Mouse (Mus musculus): ENCODE results near the gene Ppig. TPM values are rescaled to one million over a fixed set of nuclear protein-coding genes. Genes with fewer than 3 reads are reported as not detected.

Gene Ppig
- 0.13 and 0.30 TPM in 2 replicates for polyA plus RNA-seq (2012; rRNA removed; ENCODE audit: low replicate concordance)

DNA sequence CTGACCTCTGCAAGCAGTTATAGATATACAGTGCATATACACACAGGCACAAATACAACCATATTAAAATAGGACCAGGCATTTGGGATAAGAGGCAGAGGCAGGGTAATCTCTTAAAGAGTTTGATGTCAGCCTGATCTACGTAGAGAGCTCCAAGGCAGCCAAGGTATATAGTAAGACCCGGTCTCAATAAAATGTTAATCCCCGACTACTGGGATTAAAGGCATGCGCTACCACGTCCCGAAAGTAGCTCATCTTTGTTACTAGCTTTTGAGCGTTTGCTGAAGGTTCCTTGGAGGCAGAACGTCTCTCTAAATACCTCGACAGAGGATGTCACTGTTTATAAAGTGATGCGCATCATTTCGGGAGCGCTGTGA lies at the start of gene Ppig:
Gene Ppig, plus strand, starts transcription at position 273 of the 377 bp plus-strand sequence.

DNA sequence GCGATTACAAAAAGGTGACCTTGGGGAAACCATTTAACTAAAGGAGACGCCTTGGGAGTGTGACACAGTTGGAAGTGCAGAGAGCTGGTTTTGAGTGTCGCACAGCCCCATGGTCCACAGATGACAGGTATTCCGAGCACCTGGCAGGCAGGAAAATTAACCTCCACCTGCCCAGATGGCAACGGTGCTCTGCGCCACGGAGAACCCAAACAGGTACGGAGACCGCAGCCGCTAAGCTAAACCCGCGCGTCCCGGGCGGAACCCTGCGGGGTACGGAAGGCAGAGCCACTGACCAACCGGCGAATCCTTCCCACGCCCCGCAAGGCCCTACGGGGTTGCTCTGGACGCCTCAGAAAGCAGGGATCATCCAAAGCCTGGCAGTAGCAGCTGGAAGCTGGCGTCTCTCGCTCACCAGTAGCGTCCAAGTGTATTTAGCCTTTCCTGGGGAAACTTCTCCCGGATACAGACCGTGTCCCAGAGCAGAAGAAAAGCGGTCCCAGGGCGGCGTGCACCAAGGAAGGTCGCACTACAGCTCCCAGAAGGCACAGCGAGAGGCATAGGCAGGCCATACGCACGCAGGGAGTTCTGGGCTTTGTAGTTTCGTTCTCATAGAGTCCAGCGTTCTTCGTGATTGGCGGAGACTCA lies 9.2 kb upstream of the Ppig start, which contains the start of gene Fastkd1:
Gene Fastkd1, minus strand, starts transcription at position 536 of the 645 bp plus-strand sequence.

DNA sequence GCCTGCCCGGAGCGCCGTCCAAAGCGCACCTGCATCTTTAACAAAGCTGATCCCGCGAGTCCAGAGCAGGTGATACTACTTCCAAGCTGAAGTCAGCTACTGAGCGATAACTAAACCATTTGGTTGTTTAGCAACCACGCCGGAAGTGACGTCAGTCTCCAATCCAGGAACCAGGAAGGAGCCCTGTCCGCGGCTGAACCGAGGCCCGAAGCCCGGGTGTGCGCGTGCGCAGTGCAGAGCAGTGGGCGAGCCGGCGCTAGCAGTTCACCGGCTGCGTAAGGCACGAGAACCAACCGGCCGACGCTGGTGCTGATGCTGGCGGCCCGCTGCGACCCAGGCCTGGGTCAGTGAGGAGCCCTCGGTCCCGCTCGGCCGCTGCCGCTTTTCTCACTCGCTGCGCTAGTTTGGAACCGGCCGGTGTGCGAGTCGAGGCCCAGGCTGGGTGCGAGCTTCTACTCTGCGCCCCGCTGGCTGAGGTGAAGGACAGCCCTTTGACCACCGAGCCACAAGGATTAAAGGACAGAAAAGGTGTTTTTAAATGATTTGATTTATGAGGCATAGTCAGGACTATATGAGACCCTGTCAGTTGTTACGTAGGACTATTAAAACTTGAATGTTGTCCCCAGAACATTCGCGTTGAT lies 67.2 kb downstream of the Ppig start, which contains the start of the genes Ccdc173 and Phospho2:
Gene Ccdc173, minus strand, starts transcription at position 147 of the 641 bp plus-strand sequence.
Gene Phospho2, plus strand, starts transcription at position 195 of the 641 bp plus-strand sequence.

Other genes starting within 250 kb of the Ppig start
- 0.02 and 0.09 TPM in 2 replicates for gene Lrp2, start 136.5 kb upstream of the Ppig start, polyA plus RNA-seq (2012; rRNA removed; ENCODE audit: low replicate concordance)
- gene Bbs5, start 75.4 kb upstream of the Ppig start, polyA plus RNA-seq (2012; rRNA removed; ENCODE audit: low replicate concordance): 0.44 TPM in 1 of 2 replicates, not detected in the other
- gene Klhl41, start 52.4 kb upstream of the Ppig start, polyA plus RNA-seq (2012; rRNA removed; ENCODE audit: low replicate concordance): not detected in 2 replicates
- gene Fastkd1, start 9.0 kb upstream of the Ppig start, polyA plus RNA-seq (2012; rRNA removed; ENCODE audit: low replicate concordance): 0.82 and 2.1 TPM in 2 replicates
- gene Ccdc173, start 67.0 kb downstream of the Ppig start, polyA plus RNA-seq (2012; rRNA removed; ENCODE audit: low replicate concordance): 0.12 TPM in 1 of 2 replicates, not detected in the other
- 66.0 and 86.7 TPM in 2 replicates for gene Phospho2, start 67.1 kb downstream of the Ppig start, polyA plus RNA-seq (2012; rRNA removed; ENCODE audit: low replicate concordance)
- 1.1 and 2.9 TPM in 2 replicates for gene Klhl23, start 99.4 kb downstream of the Ppig start, polyA plus RNA-seq (2012; rRNA removed; ENCODE audit: low replicate concordance)
- gene Ssb, start 139.0 kb downstream of the Ppig start, polyA plus RNA-seq (2012; rRNA removed; ENCODE audit: low replicate concordance): 0.16 TPM in 1 of 2 replicates, not detected in the other
- 4.6 and 14.0 TPM in 2 replicates for gene Mettl5, start 163.1 kb downstream of the Ppig start, polyA plus RNA-seq (2012; rRNA removed; ENCODE audit: low replicate concordance)
- 4.9 and 5.3 TPM in 2 replicates for gene Ubr3, start 174.7 kb downstream of the Ppig start, polyA plus RNA-seq (2012; rRNA removed; ENCODE audit: low replicate concordance)